Mouse (Mus musculus) cerebellum, postnatal 25 days (tissue): ENCODE results near the gene Hes5.

Source experiments
- DNase-seq, 2 experiments: peaks; one replicate each; pipeline ENCODE4 v3.0.0; 2021; ENCODE audit warnings: mixed read lengths in 2 of 2

The Hes5 gene

DNA sequence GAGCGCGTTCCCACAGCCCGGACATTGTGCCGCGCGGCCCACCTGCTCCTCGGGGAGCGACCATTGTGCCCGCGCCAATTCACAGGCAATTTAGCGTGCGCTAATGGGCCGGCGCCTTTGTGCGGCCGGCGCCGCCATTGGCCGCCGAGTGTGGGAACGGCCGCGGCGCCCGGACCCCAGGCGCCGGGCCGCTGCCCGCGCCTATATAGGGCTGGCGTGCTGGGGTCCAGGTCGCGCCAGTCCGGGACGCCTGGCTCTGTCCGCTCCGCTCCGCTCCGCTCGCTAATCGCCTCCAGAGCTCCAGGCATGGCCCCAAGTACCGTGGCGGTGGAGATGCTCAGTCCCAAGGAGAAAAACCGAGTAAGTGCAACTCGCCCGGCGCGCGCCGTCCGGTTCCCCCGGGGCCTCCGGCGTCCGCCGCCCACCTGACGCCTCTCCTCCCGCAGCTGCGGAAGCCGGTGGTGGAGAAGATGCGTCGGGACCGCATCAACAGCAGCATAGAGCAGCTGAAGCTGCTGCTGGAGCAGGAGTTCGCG lies at the start of gene Hes5:
Gene Hes5, plus strand, starts transcription at position 234 of the 536 bp plus-strand sequence.
- peak; percentile 61 for DNase-seq

DNA sequence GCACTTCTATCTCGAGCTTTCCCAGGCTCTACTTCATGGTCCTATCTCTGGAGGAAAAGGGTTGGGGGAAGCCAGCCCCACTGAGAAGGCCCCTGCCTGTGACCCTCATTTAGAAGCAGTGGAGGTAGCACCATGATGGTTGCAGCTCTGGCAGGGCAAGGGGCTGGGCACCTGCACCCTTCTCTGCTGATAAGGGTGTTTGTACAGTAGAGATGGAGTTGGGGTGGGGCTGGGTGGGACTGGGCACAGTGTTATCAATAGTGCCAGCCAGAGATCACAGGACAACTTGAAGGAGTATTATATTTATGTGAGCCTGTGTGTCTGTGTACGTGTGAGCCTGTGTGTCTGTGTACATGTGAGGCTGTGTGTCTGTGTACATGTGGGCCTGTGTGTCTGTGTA lies 49.1 kb upstream of the Hes5 start:
- DNase-seq, result no peak

DNA sequence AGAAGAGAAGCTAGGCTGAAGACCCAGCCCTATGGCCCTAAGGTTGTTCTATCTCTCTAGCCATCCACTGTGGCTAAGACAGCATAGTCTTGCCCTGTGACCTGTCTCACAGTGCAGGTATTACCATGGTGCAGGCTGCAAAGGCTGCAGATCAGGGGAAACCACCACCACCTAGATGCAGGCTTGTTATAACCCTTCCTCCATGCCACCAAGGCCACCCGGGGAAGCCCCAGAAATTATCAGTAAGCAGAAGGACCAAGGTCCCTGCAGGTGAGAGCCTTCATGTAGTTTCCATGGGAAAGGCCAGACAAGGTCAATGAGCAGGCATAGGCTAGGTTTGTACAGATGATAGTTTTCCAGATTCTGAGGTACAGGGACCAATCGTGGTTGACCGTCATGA lies 46.9 kb upstream of the Hes5 start:
- DNase-seq, result no peak

DNA sequence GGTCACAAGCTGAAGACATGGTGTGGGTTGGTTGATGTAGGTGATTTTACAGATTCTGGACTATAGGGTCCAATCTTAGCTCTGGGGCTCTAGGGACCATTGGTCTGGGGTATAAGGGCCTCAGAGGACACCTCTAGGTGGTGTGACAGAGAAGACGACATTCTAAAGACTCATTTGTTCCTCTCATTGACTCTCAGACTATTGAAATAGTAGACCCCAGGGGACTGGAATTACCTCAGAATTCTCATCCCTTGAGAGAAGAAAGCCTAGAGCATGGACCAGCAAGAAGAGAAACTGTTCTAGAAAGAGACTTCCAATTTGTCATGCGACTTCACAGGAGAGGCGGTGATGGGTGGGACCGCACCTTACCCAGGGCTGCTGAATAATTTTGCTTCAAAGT lies 46.5 kb upstream of the Hes5 start:
- DNase-seq, result no peak

DNA sequence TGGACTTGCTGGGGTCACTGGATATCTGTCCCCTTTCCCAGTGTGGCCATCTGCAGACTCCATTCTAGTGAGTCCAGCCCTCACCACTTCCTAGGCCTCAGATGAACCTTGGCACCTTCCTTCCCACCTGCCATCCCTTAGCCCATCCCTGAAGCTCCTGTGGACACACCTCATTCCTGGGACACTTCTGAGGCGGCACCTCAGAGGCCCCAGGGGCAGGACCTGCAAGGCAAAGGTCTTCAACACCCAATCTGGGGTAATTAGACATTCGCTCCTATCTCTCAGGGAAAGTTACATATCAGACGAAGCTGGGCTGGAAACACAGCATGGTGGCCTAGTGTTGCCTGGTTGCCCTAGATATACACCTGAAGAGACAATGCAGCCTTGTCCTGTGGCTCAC lies 46.0 kb upstream of the Hes5 start:
- DNase-seq, result no peak

DNA sequence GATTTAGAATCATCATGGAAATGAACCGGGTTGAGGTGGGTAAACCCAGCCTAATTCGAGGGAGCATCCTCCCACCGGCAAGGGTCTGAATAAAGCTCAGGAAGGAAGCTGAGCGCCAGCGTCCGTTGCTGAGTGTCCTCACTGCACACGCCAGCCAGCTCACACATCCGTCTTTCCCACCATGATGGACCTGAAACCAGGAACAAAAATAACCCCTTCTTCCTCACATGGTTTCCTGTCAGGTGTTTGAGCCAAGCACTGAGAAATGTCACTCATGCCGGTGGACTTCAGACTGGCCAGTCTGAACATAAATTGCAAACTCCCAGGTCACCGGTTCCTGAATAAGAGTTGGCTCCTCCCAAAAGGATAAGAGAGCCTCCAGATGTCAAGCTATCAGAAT lies 45.4 kb upstream of the Hes5 start:
- DNase-seq, result no peak

DNA sequence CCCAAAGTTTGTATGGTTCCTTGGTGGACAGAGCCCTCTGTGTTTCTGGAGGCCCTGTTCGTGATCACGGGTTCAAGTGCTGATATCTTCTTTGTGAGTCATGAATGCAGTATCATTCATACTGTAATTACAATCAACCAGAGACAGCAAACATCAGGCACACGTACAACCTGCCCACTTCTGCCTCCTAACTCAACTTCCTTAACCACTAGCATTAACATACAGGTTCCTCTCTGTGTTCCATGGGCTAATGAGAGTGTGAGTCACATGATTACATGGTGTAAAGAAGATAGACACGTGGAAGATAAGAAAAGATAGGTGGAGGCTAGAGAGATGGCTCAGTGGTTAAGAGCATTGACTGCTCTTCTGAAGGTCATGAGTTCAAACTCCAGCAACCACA lies 44.1 kb upstream of the Hes5 start:
- DNase-seq, result no peak

DNA sequence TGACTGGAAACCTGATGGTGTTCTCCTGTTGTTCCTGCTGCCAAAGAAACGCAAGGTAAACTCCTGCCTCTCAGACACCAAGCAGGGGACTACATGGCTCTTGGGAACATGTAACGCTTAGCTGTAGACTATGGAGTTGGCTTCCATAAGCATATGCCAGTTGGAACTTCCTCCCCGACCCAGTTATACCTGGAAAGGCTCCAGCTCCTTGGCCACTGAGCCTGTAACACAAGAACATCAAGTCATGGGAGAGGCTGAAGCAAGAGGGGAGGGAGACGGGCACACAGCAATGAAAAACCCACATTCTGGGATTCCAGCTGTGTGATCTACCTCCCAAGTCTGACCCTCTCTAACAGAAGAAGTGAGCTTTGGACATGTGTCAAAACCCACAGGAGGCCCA lies 38.4 kb upstream of the Hes5 start:
- DNase-seq, result peak; percentile 56 to 66

DNA sequence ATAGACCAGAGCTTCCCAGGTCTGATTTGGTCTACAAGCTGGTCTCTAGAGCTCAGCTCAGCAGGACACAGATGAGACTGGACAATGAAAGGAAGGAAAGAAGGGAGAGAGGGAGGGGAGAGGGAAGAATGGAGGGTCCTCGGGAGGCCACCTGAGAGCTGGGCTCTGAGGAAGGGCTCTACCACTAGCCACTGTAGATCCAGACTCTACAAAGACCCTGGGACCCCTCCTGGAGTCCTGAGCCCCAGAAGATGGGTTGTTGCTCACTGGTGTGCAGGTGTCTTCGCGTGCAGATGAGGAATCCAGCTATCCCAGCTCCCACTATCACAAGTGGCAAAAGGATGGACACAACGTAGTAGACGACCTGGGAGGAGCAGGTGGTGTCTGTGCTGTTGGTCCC lies 37.8 kb upstream of the Hes5 start:
- no peak for DNase-seq

DNA sequence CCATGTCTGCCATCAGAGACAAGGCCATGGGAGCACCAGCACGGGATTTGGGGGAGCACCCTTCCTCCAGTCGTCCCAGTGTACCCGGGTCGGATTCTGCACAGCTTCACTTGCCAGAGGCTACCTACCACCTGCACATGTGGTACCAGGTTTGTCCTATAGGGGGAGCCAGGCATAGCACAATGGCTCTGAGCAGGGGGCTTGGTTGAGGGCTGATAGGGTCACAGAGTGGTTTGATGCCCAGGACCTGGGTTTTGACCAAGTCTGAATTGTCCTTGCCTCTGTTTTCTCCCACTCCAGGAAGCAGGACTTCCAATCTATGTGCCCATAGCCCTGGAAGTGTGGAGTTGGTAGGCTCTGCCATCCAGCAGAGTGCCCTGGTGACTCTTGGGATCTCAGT lies 35.3 kb upstream of the Hes5 start:
- peak in 1 of 2 experiments; percentile 37 for DNase-seq

DNA sequence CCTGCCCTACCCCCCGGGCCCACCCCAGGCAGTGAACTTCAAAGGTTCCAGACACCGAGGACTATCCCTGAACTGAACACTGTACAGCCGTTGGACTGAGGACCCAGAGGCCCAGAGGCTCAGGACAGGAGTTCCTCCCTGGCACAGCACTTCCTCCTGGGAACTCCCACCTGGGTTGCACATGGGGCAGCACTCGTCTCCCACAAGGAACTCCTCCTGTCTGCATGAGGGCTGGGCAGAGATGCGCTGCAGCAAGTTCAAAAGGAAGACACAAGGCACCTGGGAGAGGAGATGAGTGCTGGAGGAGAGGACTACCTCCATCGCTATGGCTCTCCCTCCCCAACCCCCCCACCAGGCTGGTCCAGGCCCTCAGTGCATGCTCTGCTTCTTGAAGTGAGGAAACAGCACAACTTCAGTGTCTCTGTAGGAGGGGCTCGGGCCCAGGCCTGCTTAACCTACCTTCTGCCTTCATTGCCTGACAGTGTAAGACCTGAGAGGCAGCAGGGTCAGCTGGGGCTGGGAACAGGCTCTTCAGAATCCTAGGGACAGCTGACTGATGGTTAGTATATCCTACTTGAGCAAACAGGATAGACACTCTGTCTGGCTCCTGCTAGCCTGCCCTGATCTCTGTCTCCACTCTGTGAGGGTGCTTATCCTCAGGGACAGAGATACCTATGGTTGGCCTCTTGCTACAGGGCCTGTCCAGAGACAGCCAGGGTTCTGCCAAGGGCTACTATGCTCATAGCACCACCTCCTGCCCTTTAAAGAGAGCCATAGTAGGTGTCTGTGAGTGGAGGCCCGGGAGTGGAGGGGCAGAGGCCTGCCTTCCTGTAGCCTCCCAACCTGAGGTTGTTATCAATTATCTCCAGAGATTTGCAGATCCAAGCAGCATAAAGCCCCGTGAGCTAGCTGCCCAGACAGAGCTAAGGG lies 33.5 kb upstream of the Hes5 start:
- DNase-seq, result no peak

DNA sequence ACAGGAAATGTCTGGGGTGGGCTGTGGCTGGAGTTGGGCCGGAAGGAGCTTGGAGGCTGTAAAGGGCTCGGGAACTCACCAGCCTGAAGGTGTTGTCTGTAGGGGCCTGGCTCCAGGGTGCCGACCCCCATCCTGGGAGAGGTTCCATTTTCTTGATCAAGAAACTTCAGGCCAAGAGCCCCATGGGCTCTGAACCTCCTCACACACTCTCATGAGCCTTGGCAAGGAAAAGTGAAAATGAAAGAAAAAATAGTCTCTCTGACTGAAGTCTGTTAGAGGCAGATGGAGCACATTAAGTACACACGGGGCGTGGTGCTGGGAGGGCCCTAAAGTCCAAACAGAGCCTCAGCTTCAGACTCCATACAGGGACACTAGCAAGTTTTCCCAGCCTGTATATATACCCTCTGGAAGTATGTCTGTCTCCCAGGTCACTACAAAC lies 32.8 kb upstream of the Hes5 start:
- no peak for DNase-seq

DNA sequence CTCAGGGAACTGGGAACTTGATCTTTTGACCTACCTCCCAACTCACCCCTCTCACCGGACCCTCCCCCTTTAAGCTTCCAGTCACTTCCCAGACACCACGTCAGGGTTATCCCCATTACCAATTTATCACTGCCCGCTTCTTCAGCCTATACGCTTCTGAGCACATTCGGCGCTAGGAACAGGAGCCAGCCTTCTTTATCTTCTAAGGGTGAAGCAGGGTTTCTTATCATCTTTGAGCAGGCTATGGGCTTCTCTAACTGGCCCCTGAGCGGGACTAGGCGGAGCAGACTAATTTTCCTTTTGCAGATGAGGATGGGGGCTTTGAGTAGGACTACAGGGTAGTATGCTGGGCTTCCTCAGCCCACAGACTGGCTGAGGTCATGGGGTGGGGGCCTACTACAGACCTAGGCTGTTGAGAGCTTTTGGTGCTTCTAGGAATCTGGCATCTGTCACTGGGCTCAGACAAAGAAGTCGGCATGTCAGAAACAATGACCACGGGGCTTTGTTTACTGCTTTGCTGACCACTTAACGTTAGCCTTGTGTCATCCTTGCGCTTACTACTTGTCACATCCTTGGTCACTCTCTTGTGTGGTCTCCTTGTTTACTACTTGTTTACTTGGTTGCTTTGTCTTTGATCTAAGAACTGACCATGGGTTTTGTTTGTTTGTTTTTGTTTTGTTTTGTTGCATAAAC lies 32.2 kb upstream of the Hes5 start, which contains the start of gene Tnfrsf14:
Gene Tnfrsf14, minus strand, starts transcription at position 169 of the 693 bp plus-strand sequence.
- DNase-seq, result no peak

DNA sequence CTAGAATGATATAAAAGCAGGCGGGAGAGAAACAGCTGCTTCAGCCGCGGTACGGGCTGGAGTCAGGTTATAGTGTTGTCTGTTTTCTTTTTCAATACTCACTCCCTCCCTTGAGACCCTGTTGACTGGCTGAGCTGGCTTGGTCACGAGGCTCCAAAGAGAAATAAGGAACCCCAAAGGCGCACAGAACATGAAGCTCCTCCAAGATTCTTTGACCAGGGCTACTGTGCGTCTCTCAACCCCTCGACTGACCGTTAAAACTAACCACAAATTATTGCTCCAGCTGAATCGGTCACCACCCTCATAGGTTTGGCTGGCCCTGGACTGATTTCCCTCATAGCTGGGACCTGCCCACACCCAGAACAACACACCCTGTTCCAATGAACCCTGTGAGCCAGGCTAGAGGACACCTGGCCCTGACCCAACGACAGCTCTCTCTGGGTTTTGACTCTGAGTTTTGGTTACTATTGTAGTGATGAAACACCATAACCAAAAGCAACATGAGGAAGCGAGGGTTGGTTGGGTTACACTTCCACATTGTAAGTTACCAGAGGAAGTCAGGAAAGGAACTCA lies 31.5 kb upstream of the Hes5 start:
- no peak for DNase-seq

DNA sequence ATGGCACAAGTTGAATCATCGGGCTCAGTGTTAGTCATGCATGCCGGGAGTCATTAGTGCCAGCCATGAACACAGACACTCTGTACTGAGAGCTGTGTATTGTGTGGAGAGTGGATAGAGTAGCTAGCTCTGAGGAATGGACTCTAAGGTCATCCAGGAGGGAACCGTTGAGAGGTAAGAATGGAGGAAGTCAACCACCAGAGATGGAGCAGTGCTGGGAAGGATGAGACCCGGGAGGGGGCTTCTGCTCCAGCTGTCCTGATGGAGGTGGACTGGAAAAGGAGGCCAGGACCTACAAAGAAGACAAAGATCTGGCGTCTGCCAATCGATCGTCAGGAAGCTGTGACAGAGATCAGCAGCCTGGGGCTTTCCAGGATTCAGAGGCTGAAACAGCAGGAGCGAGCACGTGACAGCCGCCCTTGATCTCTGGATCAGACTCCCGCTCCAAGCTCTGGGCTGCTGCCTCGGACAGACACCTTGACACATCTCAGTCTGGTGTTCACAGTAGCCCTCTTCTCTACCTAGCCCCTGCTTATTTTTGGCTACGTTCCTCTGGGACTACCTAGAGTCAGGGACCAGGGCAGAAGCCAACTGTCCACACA lies 27.3 kb upstream of the Hes5 start:
- no peak for DNase-seq

DNA sequence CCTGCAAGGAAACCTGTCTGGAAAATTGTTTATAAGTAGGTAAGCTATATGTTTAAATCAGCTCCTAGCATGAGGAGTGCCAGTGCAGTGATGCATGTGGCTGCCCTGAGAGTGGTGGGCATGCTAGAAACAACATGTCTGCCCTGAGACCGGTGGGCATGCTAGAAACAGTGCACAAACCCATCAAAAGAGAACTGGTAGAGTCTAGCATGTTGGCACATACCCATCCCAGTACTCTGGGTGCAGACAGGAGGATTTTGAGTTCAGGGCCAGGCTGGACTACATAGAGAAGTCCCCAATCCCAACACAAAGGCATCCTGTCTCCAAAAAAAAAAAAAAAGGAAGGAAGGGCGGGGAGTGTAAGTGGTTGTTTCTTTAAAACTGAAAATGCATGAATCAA lies 25.9 kb upstream of the Hes5 start:
- no peak for DNase-seq

DNA sequence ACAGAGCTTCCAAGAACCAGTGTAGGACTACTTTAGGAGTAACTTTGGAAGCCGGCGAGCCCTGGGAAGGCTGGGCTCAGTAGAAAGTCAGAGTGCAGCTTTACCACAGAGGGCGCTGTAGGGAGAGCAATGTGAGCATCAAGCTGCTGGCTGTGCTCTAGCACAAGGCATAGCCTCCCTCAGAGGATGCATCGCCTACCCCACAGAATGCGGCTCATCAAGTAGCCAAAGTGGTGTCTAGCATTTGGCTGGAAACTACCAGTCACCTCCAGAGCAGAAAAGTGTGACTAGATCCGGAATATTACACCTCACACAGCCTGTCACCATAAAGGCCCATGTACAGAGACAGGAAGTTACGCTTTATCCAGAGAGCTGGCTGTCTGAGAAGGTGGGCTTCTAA lies 24.9 kb upstream of the Hes5 start:
- no peak for DNase-seq

DNA sequence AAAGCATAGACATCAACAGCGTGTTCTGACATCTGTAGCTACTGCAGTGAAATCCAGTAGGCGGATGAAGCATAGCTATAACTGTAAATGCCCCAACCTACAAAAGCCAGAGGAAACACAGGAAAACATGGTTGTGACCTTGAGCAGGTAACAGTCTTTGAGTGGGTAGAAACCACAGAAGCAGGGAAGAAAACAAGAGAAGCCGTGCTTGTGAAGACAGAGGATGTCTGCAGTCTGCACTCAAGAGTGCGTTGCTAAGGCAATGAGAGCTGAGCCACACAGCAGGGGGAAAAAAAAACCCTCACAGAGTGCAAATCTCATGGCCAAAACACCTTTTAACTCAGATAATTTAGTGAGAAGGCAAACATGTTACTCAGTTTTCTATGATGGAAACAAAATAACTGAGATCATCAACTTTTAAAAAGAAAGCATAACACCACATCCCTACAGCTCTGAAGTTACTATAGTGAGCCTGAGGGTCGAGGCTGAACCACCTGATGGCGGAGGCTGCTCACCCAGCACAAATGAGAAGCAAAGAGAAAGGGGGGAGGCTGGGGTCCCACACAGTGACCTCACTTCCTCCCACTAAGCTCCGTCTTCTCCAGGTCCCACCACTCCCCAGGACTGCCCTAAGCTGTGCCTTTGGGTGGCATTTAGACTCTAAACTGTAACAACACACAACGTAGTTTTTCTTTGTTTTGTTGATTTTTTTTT lies 24.0 kb upstream of the Hes5 start:
- DNase-seq, result no peak

DNA sequence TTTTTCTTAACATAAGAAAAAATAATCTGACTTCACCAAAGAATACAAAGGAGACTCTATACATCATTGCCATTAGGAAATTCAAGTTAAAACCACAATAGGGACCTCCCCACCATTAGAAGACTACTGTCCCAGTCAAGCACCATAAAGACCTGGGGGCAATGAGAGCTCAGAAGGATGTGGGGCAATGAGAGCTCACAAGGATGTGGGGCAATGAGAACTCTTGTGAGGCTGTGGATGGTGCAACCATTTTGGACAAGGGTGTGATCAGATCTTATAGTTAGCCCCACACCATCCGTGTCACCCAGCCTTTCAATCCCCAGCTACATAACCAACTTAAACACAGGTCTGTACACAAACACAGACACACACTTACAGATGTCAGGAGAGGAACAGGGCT lies 23.0 kb upstream of the Hes5 start:
- no peak for DNase-seq

DNA sequence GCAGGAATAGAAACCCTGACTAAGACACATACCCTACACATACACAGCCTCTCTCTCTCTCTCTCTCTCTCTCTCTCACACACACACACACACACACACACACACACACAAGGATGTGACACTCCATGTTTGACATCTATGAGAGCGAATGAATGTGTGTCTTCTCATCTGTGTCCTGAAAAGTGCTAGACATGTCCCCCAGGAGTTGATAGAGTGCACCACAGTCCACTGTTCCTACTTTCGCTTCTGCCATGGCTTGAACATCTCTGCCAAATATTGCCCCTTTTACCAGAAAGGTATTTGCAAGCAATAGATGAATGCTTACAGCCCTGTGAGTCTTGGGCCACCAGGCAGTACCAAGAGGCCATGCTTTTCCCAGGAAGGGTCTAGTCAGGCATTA lies 20.6 kb upstream of the Hes5 start:
- no peak for DNase-seq

DNA sequence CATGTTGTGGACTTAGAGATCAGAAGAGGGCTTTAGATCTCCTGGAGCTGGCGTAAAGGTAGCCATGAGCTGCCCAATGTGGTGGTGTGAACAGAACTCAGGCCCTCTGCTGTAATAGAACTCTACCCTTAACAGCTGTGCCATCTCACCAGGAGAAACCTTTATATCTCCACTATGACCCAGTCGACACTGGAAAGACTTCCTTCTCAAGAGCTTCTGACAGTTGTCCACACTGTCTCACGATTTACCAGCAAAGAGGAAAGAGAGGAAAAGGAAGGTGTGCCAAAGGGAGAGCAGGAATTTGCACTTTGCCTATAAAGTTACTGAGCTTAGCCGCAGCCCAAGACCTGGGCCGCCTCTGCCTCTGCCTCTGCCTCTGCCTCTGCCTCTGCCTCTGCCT lies 18.9 kb upstream of the Hes5 start:
- no peak for DNase-seq

DNA sequence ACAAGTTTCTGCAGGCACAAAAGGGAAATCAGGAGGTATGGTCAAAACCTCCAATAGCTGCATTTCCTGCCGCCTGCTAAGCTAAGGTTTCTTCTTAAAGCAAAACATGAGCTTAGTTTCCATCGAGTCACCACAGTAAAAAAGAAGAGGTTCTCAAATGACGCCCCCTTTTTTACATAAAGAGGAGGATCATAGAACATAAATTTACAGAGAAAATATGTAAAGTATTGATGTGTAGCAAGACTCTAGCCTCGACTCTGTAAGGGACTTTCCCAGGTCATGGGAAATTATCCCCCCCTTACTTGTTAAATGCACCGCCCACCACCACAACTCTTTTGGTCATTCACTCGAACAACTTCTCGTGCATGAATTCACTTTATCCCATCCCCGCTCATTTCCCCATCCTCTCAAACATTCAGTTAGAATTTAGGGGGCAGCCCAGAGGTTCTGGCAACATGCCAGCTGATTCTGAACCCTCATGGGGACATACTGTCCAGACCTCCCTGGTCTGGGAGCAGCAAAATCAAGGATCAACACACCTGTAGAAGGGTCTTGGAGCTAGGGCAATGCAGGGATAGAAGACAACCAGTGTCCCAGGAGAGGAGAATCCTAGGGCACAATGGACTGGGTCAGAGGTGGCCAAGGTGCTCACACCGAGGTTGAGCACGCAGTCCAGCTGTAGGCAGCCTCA lies 17.9 kb upstream of the Hes5 start:
- DNase-seq, result no peak
